Mouse (Mus musculus): ENCODE measurements around the gene Ccdc102a. TPM values are rescaled to one million over a fixed set of nuclear protein-coding genes. Genes with fewer than 3 reads are reported as not detected.

Ccdc102a gene
- total and polyA plus RNA-seq, 2 experiments = 0.46 to 1.2 TPM

GRCm38 (mm10) chr8:94901031-94901430 lies 16.9 kb downstream of the Ccdc102a start:
- H3K27me3 ChIP-seq (ENCODE audit: control insufficient read depth, insufficient read depth, low read length) = no peaks in the 10 kb centered on the region
- H3K4me1 ChIP-seq (ENCODE audit: control insufficient read depth, insufficient read depth, low read length) = 0 out of 2 replicates have a peak, but pooled peaks cover 1% of the 10 kb centered on the region
- TF ChIP-seq CTCF (IDR thresholded peaks at IDR 0.05; ENCODE audit: low read depth, low read length) = no peak
- TF ChIP-seq POLR2A (IDR thresholded peaks at IDR 0.05; ENCODE audit: extremely low read depth, insufficient read depth, low read length) = no peak
- DNase-seq (ENCODE audit: extremely low read depth, low read depth, low spot score) = no peak
- H3K4me3 ChIP-seq (ENCODE audit: insufficient read depth, low read depth, low read length) = no peak overlapping the region
- H3K36me3 ChIP-seq (ENCODE audit: control insufficient read depth, insufficient read depth, low read length) = no peaks in the 10 kb centered on the region
- H3K79me2 ChIP-seq (ENCODE audit: control insufficient read depth, insufficient read depth, low read length) = no peaks in the 10 kb centered on the region
- WGBS = 51% methylated on average over 5 of the region's 5 CpGs
- H3K9ac ChIP-seq (ENCODE audit: low read depth, low read length) = no peak overlapping the region
- H3K27ac ChIP-seq (replicated peaks; ENCODE audit: insufficient read depth, low read depth, low read length) = no peak overlapping the region

- H3K27me3 ChIP-seq (ENCODE audit: control insufficient read depth, insufficient read depth, low read length) = no peaks in the 10 kb centered on the region
- H3K4me3 ChIP-seq (ENCODE audit: insufficient read depth, low read depth, low read length) = no peak overlapping the region
These were observed 17.3 kb downstream of the Ccdc102a start for GRCm38 (mm10) chr8:94900617-94901016.

DNA sequence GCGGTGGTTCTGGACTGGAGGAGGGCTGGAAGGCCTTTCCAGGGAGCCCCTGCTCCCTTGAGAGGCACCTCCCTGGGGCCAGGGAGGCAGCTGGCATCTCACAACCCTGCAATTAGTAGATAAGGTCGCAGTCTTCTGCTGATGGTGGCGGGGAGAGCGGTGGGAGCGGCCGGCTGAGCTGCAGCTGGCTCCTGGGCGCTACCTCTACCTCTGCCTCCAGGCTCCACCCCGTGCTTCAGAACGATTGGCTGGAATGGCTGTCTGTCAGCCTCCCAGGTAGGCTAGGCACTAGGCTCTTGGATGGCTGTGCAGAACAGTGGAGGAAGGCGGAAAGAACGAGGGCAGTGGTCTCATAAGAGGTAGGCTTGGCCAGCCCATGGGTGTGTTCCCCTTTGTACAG lies 18.6 kb downstream of the Ccdc102a start:
- Histone ChIP-seq H3K36me3 (ENCODE audit: control insufficient read depth, insufficient read depth, low read length) (no peaks in the 10 kb centered on the region), H3K27ac (replicated peaks; ENCODE audit: insufficient read depth, low read depth, low read length) (no peak overlapping the region), H3K4me1 (ENCODE audit: control insufficient read depth, insufficient read depth, low read length) (0 out of 2 replicates have a peak, but pooled peaks cover 1% of the 10 kb centered on the region), H3K79me2 (ENCODE audit: control insufficient read depth, insufficient read depth, low read length) (no peaks in the 10 kb centered on the region), H3K27me3 (ENCODE audit: control insufficient read depth, insufficient read depth, low read length) (no peaks in the 10 kb centered on the region), H3K4me3 (ENCODE audit: insufficient read depth, low read depth, low read length) (no peak overlapping the region), H3K9ac (ENCODE audit: low read depth, low read length) (no peak overlapping the region)
- TF ChIP-seq CTCF (IDR thresholded peaks at IDR 0.05; ENCODE audit: low read depth, low read length) (no peak), POLR2A (IDR thresholded peaks at IDR 0.05; ENCODE audit: extremely low read depth, insufficient read depth, low read length) (no peak)
- 18% methylated on average over 11 of the region's 11 CpGs for WGBS
- no peak for DNase-seq (ENCODE audit: extremely low read depth, low read depth, low spot score)

More at GRCm38 (mm10) chr8:94900617-94901016, 17.3 kb downstream of the Ccdc102a start:
- WGBS = 42% methylated on average over 6 of the region's 6 CpGs
- Histone ChIP-seq H3K9ac (ENCODE audit: low read depth, low read length) (no peak overlapping the region), H3K79me2 (ENCODE audit: control insufficient read depth, insufficient read depth, low read length) (no peaks in the 10 kb centered on the region), H3K36me3 (ENCODE audit: control insufficient read depth, insufficient read depth, low read length) (no peaks in the 10 kb centered on the region), H3K4me1 (ENCODE audit: control insufficient read depth, insufficient read depth, low read length) (0 out of 2 replicates have a peak, but pooled peaks cover 1% of the 10 kb centered on the region), H3K27ac (replicated peaks; ENCODE audit: insufficient read depth, low read depth, low read length) (no peak overlapping the region; the same call in 1 of the 2 replicates)
- TF ChIP-seq CTCF (IDR thresholded peaks at IDR 0.05; ENCODE audit: low read depth, low read length) (no peak), POLR2A (IDR thresholded peaks at IDR 0.05; ENCODE audit: extremely low read depth, insufficient read depth, low read length) (no peak)
- DNase-seq (ENCODE audit: extremely low read depth, low read depth, low spot score) = no peak

DNA sequence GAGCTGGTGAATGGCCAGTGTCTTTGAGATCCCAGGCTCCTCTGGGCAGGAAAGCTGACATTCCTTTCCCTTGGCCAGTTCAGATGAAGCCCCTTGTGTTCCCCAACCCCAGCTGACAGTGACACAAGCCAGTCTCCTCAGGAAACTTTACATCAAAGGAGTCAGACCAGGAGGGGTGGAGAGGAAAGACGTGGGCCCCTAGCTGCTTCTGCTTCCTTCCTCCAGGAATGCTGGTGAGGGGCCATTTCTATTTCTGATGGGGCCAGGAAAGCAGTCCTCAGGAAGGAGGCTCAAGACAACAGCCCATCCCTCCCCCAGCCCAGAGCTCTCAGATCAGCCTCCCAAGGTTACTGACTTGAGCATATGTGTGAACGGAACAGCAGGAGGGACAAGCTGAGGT lies 25.0 kb downstream of the Ccdc102a start:
- Histone ChIP-seq H3K9ac (ENCODE audit: low read depth, low read length) (no peak overlapping the region), H3K4me3 (ENCODE audit: insufficient read depth, low read depth, low read length) (no peak overlapping the region), H3K4me1 (ENCODE audit: control insufficient read depth, insufficient read depth, low read length) (no peaks in the 10 kb centered on the region), H3K79me2 (ENCODE audit: control insufficient read depth, insufficient read depth, low read length) (no peaks in the 10 kb centered on the region), H3K27ac (replicated peaks; ENCODE audit: insufficient read depth, low read depth, low read length) (no peak overlapping the region), H3K27me3 (ENCODE audit: control insufficient read depth, insufficient read depth, low read length) (no peaks in the 10 kb centered on the region), H3K36me3 (ENCODE audit: control insufficient read depth, insufficient read depth, low read length) (no peaks in the 10 kb centered on the region)
- no peak for TF ChIP-seq CTCF (IDR thresholded peaks at IDR 0.05; ENCODE audit: low read depth, low read length)
- TF ChIP-seq POLR2A (IDR thresholded peaks at IDR 0.05; ENCODE audit: extremely low read depth, insufficient read depth, low read length) = no peak
- 57% methylated on average over 2 of the region's 2 CpGs for WGBS
- no peak for DNase-seq (ENCODE audit: extremely low read depth, low read depth, low spot score)

GRCm38 (mm10) chr8:94888383-94889036 lies 29.4 kb downstream of the Ccdc102a start:
- Histone ChIP-seq H3K4me1 (ENCODE audit: control insufficient read depth, insufficient read depth, low read length) (no peaks in the 10 kb centered on the region), H3K9ac (ENCODE audit: low read depth, low read length) (no peak overlapping the region), H3K36me3 (ENCODE audit: control insufficient read depth, insufficient read depth, low read length) (no peaks in the 10 kb centered on the region), H3K27ac (replicated peaks; ENCODE audit: insufficient read depth, low read depth, low read length) (no peak overlapping the region), H3K79me2 (ENCODE audit: control insufficient read depth, insufficient read depth, low read length) (no peaks in the 10 kb centered on the region), H3K27me3 (ENCODE audit: control insufficient read depth, insufficient read depth, low read length) (no peaks in the 10 kb centered on the region), H3K4me3 (ENCODE audit: insufficient read depth, low read depth, low read length) (no peak overlapping the region)
- DNase-seq (ENCODE audit: extremely low read depth, low read depth, low spot score) = no peak
- 40% methylated on average over 14 of the region's 14 CpGs for whole genome bisulfite sequencing
- TF ChIP-seq CTCF (IDR thresholded peaks at IDR 0.05; ENCODE audit: low read depth, low read length) = no peak
- no peak for TF ChIP-seq POLR2A (IDR thresholded peaks at IDR 0.05; ENCODE audit: extremely low read depth, insufficient read depth, low read length)

DNA sequence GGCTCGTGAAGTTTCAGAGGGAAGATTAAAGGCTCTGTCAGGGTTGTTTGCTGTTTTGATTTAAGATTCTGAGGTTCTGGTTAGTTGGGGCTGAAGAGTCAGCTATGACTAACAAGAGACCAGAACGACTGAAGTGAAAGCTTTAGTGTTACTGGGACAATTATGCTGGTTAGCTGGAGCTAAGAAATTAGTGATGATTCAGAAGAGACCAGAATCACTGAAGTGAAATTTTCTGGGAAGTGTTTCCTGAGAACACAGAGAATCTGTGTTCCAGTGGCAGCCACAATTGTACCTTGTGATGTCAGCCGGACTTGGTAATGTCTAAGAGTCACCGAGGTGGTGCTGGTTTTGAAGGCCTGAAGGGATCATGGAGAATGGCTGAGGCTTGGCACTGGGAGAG lies 37.2 kb downstream of the Ccdc102a start:
- WGBS = 78% methylated on average over 4 of the region's 4 CpGs
- Histone ChIP-seq H3K4me3 (ENCODE audit: insufficient read depth, low read depth, low read length) (no peak overlapping the region), H3K9ac (ENCODE audit: low read depth, low read length) (no peak overlapping the region), H3K27me3 (ENCODE audit: control insufficient read depth, insufficient read depth, low read length) (no peaks in the 10 kb centered on the region), H3K4me1 (ENCODE audit: control insufficient read depth, insufficient read depth, low read length) (no peaks in the 10 kb centered on the region; the same call in 1 of the 2 replicates), H3K27ac (replicated peaks; ENCODE audit: insufficient read depth, low read depth, low read length) (no peak overlapping the region), H3K36me3 (ENCODE audit: control insufficient read depth, insufficient read depth, low read length) (no peaks in the 10 kb centered on the region), H3K79me2 (ENCODE audit: control insufficient read depth, insufficient read depth, low read length) (no peaks in the 10 kb centered on the region)
- no peak for TF ChIP-seq CTCF (IDR thresholded peaks at IDR 0.05; ENCODE audit: low read depth, low read length)
- TF ChIP-seq POLR2A (IDR thresholded peaks at IDR 0.05; ENCODE audit: extremely low read depth, insufficient read depth, low read length) = no peak
- no peak for DNase-seq (ENCODE audit: extremely low read depth, low read depth, low spot score)

All from liver, adult 2 months (tissue).